Mouse (Mus musculus) liver, postnatal 0 days (tissue): ENCODE measurements at regions not wholly inside any gene's neighbourhood (a gene's known extent, or its start where the extent isn't known, plus 50 kb on each side); places are given as distances from the start of the nearest gene placed in this dataset.

Experiments used
- CTCF ChIP-seq: sonication (generic); IDR thresholded peaks from 2 replicates; pipeline ENCODE4 v1.5.1; 2016; ENCODE audit warnings: antibody characterized with exemption, low read depth
- EP300 ChIP-seq: IDR thresholded peaks from 2 replicates; pipeline ENCODE4 v1.6.1; 2016; ENCODE audit warnings: antibody characterized with exemption, low read depth, mild to moderate bottlenecking

- TF ChIP-seq CTCF (no peak), EP300 (no peak)
Observed at GRCm38 (mm10) chrX:140212644-140213361, 129.3 kb upstream of the Frmpd3 start.
